Mouse (Mus musculus): ENCODE measurements around the gene 4930402H24Rik.

4930402H24Rik gene

DNA sequence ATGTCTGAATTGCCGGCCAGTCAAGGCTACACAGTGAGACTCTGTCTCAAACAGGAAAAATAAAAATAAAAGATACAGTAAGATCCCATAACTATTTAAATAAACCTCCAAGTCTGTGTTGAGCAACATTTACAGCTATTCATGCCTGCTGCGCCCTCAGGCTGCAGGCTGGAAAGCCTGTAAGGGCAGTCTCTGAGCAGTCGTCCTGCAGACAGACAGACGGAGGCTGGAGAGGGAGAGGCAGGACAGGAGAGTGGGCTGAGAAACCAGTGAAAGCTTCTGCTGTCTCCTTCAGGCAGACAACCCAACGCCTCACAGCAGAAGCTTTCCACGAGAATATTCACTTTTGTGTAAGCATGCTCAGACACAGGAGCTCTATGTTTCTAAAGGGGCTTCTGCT lies 92.5 kb downstream of the 4930402H24Rik start:
- no peak for DNase-seq (ENCODE audit: low read depth, low spot score)

DNA sequence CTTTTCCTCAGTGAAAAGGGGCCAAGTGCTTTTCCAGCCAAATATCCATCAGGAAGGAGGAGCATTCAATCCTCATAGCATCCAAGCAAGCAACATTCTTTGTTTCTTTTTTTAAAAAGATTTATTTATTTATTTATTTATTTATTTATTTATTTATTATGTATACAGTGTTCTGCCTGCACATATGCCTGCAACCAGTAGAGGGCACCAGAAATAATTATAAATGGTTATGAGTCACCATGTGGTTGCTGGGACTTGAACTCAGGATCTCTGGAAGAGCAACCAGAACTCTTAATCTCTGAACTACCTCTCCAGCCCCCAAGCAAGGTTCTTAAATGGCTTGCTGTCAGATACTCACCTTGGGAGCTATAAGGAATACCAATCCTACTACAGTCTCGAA lies 93.7 kb downstream of the 4930402H24Rik start:
- peak; percentile 26 for DNase-seq (ENCODE audit: low read depth, low spot score)

DNA sequence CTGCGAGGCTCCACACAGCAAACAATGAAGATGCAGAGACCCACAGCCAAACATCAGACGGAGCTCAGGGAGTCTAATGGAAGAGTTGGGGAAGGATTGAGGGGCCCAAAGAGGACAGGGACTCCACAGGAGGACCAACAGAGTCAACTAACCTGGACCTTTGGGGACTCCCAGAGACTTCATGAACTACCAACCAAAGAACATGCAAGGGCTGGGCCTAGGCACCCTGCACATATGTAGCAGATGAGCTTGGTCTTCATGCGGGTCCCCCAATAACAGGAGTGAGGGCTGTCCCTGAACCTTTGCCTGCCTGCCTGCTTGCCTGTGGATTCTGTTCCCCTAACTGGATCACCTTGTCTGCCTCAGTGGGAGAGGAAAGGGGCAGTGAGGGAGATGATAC lies 101.1 kb downstream of the 4930402H24Rik start:
- DNase-seq (ENCODE audit: low read depth, low spot score): no peak

DNA sequence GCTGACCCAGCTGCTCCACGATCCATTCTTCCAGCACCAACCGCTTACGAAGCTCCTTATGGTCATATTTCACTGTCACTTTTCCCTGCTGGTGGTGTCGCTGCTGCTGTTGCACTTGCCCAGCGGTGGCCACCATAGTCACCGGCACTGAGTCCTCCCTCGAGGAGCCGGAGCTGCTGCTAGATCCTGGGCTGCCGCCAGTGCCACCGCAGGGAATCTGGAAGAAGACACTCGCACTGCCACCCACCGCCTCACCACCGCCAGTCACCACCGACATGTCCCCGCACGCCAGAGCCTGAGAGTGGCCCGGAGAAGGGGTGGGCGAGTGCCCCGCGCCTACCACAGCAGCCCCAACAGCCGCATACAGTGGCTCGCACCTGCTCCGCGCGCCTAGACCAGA lies 102.5 kb downstream of the 4930402H24Rik start:
- no peak for DNase-seq (ENCODE audit: low read depth, low spot score)

DNA sequence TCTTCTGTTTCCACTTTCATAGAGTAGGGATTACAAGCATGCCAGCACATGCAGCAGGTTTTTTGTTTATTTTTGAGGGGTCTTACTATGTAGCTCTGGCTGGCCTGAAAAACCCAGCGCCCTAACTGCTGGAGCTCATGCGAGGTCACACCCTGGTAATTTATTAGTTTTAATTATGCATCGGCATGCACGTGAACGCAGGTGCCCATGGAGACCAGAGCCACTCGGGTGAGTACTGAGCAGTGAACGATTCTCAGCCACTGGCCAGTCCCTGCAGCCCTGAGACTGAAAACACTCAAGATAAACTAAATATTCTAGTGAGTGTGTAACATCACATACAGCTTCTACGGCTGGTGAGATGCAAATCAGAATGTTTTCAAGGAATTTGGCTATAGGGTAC lies 110.5 kb downstream of the 4930402H24Rik start:
- DNase-seq (ENCODE audit: low read depth, low spot score): no peak

DNA sequence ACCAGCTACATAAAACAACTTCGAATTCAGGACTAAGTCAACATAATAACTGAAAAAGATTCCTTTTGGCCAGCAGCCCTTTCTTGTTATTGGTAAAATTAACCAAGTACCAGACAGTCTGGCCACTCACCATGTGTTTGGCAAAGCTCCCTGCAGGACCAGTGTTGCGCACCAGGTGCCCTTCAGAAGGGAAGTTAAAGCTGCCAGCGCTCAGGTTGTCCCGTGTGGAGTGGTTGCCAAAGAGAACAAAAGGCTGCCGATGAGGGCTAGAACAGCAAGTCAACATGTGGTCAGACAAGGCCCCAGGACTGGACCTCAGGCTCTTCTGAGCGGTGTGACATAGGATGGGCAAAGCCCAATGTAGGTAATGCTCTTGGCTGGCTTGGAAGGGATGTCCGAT lies 114.5 kb downstream of the 4930402H24Rik start:
- DNase-seq (ENCODE audit: low read depth, low spot score): no peak

DNA sequence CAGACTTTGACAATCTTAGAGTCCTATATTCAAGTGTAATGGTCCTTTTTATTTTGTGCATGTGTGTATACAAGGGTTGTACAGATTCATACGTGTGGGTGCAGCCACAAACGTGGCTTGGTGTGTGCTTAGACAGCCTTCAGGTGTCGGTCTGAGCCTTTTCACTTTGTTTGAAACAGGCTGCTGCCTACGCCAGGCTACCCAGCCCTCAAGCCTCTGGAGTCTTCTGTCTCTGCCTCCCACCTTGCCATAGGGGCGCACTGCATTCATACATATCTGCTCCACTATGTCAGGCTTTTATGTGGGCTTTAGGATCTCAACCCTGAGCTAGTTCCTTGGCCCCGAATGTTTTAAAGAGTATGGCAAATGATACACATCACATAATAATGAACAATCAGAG lies 116.6 kb downstream of the 4930402H24Rik start:
- no peak for DNase-seq (ENCODE audit: low read depth, low spot score)

DNA sequence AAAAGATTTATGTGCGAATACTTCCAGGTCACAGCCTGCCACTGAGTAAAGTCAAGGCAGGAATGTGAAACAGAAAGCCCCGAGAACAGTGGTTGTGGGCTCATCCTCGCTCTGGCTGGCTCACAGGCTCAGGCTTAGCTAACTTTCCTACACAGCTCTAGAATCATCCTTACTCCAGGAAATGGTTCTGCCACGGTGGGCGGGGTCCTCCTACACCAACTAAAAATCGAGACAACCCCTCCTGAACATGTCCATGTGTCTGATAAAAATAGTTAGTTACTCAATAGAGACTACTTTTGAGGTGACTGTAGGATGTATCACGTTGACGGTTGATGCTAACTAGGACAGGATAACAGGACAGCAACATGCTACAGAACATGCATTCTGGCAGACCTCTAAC lies 117.2 kb downstream of the 4930402H24Rik start:
- no peak for DNase-seq (ENCODE audit: low read depth, low spot score)

DNA sequence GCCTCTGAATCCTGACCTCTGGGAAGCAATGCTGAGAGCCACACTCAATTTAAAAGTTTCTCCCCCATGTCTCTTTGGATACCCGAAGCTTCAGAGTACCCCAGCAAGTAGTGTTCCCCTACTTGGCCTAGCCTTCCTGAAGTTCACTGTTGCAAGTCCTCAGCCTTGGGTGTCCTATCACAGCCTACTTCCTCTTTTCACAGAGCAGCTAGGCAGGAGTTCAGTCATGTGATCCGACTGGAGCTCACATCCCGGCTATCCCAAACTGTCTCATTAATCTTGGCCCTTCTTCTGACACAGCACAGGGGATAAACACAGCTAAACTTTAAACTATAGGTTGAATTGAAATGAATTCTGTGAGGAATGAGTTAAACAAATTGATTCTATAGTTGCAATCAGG lies 121.3 kb downstream of the 4930402H24Rik start:
- no peak for DNase-seq (ENCODE audit: low read depth, low spot score)

DNA sequence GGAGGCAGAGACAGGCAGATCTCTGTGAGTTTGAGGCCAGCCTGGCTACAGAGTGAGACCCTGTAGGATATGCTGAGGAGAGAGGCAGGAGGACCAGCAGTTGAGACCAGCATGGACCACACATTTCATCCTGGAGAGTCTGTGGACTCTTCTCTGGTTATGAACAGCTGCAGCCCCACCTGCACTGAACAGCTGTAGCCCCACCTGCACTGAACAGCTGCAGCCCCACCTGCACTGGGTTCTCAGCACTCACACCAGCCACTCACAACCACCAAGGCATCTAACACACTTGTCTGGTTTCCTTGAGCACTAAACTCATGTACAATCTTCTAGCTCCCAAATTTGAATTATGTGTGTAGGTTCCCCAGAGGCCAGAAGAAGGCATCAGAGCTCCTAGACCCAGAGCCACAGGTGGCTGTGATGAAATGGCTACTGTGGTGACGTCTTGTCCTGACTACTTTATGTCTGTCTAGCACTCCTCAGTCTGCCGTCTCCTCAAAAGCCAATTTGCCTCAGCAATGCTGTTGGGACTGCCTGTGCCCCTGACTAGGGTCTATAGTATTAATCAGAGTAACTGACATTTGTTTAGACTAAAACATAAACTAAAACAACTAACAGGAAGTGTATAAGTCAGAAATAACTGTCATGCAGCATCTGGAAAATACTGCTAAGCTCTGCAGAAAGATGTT lies 125.4 kb downstream of the 4930402H24Rik start:
- no peak for DNase-seq (ENCODE audit: low read depth, low spot score)

DNA sequence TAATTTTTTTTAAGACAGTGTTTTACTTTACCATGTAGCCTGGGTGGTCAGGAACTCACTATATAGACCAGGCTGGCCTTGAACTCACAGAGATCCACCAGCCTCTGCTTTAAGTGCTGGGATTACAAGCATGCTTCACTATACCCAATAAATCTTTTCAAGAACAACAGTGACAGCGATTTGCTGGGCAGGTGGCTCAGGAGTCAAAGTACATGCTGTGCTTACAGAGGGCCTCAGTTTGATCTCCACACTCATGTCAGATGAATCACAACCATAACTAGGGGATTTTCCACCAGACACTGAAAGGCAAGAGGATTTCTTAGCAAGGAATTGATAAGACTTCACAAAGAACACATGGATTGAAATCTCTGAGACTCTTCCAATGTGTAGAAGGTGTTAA lies 126.3 kb downstream of the 4930402H24Rik start:
- no peak for DNase-seq (ENCODE audit: low read depth, low spot score)

DNA sequence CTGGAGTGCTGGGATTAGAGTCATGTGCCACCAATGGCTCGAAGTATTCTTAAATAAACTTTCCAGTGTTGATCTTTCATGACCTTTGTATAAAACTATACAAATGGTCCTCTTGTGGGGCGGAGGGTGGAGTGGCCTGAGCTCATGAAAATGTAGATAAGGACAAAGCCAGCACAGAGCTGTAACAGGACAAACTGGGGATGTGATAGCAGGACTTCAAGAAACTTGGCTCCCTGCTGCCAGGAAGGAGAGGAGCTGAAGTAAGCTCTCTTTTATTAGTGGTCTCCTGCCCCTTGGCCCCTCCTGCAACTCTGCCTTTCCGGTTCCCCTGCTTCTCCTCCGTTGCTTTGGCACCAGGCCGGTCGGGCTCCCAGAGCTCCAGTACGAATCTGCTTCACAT lies 129.6 kb downstream of the 4930402H24Rik start:
- DNase-seq (ENCODE audit: low read depth, low spot score): no peak

DNA sequence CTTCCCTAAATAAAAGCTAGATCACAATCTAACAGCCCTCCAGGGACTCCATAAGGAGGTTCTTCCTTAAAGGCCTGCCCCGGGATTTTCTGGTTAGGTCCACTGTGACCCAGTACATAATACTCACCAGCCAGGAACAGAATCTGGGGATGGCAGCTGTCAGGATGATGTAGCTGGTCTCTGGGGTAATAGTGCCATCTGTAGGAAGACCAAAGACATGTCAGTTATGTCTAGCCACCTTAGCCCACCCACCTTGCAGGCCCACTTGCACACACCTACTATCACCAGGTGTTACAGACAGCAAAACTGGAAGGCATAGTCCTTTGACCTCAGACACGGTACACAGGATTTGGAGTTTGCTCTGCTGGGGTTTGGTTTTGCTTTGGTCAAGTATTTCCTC lies 138.7 kb downstream of the 4930402H24Rik start:
- peak; percentile 31 for DNase-seq (ENCODE audit: low read depth, low spot score)

DNA sequence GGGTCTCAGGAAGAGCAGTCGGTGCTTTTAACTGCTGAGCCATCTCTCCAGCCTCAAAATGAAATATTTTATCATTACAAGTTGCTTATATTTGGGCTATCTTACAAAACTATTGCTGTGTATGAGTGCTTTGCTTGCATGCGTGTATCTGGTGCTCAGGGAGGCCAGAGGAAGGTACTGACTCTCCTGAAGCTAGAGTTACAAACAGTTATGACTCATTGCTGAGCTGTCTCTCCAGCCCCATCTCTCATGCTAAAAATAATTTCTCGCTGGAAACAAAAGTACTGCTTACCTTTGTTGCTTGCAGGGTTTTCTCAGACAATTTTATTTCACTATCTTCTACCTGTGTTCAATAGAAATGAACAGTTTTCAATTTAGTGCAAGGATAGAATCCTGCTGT lies 140.8 kb downstream of the 4930402H24Rik start:
- DNase-seq (ENCODE audit: low read depth, low spot score): no peak

DNA sequence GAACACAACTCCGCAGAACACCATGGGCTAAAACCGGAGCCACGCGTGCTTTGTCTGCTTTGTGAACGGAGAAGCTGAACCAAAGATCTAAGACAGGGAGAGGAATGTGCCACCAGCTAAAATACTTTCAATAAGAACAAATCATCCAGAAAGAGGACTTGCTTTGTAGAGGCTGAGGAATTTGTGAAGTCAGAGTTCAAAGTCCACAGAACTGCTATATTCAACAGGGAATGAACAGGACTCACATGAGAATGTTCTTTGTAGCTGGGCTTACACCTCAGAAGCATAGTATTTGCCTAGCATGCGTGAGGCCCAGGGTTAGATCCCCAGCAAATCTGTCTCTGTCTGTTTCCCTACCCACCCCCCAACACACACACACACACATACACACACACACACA lies 145.3 kb downstream of the 4930402H24Rik start:
- no peak for DNase-seq (ENCODE audit: low read depth, low spot score)

DNA sequence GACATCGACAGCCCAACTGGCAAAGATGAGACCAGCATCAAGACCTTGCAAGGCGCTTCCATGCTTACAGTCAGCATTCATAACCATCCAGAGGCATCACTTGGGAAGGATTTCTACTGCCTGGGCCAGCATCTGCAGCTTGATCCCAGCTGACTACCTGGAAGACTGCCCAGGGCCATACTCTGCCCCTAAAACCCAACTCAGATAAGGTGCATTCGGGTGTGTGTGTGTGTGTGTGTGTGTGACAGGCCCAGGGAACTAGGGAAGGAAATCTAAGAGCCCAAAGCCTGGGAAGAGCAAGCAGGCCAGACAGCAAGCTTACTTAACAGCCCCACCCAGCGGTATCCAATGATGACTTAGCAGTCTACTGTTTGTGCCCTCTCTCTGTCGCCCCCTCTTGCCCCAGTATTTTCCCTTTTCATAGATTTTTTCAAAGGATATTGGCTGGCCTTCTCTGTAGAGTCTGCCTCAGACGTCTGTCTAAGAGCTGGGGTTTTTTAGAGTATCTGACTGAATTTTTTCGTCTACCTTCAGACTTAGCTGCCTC lies 151.1 kb downstream of the 4930402H24Rik start:
- no peak for DNase-seq (ENCODE audit: low read depth, low spot score)

DNA sequence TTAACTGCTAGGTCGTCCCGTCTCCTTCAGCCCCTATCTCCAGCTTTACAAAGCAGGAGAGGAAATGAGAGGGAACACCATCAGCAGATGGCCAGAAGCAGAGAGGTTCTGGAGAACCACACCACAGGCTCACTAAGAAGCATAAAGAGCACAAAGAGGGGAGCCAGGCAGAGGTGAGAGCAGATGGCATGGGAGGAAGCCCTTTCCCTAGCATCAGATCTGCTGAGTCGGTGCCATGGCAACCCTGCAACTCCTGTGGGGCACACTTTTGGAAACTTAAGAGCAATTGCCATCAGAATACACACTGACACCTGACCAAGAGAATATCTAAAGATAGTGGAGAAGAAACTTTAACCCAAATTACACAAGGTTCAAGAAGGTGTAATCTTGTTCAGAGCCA lies 151.6 kb downstream of the 4930402H24Rik start:
- DNase-seq (ENCODE audit: low read depth, low spot score): no peak

DNA sequence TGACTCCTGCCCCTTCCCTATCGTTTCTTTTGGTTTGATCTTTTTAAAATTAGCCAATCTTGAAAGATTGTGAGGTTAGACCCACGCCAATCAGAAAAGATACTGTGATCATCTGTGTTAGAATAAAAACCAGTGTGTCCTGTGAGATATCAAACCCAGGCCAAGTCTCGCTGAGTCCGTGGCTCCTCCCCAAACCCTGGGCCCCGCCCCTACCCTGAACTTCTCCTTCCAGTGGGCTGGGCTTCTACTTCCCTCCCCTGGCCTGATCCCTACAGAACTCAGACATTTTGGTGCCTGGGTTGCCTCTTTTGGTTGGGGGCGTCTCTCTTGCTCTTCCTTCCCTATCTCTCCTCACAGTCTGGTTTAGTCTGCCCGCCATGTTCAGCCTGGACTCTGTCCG lies 155.8 kb downstream of the 4930402H24Rik start:
- DNase-seq (ENCODE audit: low read depth, low spot score): no peak

DNA sequence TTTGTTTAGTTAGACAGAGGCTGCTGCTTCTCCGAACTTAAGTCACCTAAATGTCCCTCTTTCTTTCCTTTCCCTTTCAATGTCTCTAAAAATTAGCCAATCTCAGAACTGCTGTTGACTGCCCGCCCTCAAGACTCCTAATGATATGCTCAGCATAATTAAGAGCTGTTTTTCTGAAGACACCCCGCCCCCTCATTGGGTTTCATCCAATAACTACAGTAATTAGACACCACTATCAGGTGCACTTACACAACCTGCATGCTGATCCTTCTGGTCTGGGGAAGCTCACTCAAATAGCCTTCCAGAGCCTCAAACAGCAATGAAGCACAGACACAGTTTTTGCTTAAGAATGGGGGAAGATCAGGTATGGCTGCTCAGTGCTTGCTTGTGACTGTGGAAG lies 156.5 kb downstream of the 4930402H24Rik start:
- no peak for DNase-seq (ENCODE audit: low read depth, low spot score)

DNA sequence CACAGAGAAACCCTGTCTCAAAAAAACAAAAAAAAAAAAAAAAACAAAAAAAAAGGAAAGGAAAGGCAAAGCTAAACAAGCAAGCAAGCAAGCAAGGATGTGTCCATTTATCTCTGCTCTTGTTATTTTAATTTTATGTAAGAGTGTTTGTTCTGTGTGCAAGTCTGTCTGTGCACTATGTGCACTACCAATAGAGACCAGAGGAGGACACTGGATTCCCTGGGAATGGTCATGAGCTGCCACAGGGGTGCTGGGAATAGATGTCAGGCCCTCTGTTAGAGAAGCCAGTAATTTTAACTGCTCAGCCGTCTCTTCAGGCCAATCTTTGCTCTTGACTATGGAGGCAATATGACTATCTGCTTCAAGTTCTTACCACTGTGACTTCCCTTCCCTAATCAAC lies 162.6 kb downstream of the 4930402H24Rik start:
- DNase-seq (ENCODE audit: low read depth, low spot score): no peak

DNA sequence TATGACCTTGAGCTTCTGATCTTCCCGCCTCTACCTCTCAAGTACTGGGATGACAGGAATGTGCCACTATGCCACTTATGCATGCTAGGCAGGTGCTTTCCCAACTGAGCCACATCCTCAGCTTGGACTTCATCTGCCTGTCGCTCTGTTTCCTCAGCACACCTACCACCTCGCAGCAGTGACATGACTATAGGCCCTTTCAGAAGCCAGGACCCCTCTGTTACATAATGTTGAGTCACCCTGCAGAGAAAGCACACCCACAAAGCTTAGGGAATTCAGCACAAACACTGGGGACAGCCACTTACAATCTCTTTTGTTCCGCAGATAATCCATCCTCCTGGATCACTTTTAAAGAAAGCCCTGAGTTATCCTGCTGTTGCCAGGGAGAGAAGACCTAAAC lies 166.1 kb downstream of the 4930402H24Rik start:
- DNase-seq (ENCODE audit: low read depth, low spot score): no peak

DNA sequence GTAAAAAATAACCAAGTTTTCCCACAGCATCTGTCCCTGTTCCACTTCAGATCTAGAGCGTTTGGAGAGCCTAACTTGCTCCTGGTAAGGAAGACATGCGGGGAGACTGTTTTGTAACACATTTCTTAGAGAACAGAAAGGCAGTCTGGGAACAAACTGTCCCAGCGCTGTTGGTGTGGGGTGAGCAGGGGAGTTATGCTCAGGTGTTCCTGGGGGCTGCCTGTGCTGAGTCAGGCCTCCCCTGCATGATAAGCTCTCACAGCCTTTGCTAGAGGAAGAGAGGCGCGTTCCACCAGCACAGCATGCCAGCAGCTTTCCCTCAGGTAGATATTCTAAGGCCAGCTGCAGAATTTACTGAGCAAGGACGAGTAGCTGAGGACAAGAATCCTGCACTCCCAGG lies 168.2 kb downstream of the 4930402H24Rik start:
- DNase-seq (ENCODE audit: low read depth, low spot score): no peak

DNA sequence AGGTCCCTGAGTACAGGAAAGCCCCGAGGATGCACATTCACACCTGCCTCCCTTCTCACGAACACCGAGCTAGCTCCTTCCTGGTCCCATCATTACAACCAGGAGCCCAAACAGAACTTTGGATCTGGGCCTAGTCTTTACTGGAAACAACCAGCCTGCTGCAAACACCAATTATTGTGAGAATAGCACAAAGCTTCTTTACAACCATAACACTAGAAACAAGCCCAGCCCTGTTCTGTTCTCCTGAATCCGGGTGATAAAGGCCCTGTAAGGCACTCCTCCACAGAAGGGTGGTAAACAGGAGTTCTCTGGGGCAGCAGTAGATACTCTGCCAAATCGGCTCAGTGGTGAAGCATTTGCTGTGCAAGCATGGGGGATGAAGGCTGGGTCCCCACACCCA lies 170.9 kb downstream of the 4930402H24Rik start:
- DNase-seq (ENCODE audit: low read depth, low spot score): no peak

DNA sequence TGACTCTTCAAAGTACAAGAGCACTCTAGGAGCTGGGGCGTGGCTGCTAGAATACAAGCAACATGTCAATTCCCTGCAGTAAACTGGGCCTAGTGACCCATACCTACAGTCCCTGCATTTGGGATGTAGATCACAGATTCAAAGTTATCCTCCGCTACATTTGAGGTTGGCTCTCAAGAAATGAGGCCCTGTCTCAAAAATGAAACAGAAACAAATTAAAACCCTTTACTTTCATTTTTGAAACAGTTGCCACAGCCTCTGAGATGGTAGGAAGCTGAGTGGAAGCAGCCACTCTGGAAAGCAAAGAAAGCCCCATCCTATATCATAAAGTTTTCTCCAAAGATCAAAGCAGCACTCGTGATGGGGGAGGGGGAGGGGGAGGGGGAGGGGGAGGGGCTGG lies 172.8 kb downstream of the 4930402H24Rik start:
- no peak for DNase-seq (ENCODE audit: low read depth, low spot score)

All from A20 (cell line).